Mouse (Mus musculus) R1 (cell line): ENCODE measurements around the gene Mvk.

ENCODE experiments used
- DNase-seq: peaks from one replicate; pipeline ENCODE4 v3.0.0-alpha.2; 2018; ENCODE audit warnings: low read depth, low spot score

The Mvk gene

DNA sequence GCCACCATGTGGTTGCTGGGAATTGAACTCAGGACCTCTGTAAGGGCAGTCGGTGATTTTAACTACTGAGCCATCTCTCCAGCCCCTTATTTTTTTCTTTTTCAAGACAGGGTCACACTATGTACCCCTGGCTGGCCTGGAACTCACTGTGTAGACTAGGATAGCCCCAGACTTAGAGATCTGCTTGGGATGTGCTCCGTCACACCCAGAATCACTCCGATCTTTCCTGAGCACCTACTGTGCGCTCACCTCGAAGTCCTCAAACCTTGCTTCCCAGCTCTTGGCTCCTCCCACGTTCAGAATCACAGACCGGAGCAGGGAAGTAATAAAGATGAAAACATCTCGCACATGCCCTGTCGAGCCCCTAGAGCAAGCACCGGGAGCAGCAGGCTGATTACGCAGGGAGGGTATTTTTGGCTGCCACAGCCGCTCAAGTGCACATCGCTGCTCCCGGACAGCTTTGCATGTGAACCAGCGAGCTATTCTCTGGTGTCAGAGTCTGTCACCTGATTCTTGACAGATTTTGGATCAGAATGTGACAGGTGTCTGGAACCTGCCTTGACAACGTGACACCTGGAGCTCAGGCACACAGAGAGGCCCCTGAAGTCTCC lies 13.0 kb downstream of the Mvk start:
- DNase-seq: peak; percentile 13

DNA sequence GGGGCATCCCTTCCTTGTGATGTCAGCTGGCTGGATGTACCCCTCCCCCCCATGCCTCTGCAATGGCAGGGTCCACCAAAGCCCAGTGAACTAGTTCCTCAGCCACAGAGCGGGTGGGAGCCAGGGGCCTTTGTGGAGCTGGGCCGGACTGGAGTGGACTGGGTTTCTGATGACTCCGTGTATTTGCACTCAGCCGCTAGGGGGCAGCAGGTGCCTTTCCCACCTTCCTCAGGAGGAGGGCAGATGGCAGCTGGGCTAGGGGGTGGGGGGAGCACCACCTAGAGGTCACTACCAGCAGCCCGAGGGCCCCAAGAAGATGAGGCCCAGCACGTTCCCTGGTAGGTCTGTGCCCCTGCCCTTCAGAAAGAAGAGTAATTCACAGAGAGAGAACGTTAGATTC lies 17.2 kb downstream of the Mvk start:
- DNase-seq: peak; percentile 82

- DNase-seq: peak; percentile 58
Observed at GRCm38 (mm10) chr5:114462067-114463040, 18.3 kb downstream of the Mvk start.

DNA sequence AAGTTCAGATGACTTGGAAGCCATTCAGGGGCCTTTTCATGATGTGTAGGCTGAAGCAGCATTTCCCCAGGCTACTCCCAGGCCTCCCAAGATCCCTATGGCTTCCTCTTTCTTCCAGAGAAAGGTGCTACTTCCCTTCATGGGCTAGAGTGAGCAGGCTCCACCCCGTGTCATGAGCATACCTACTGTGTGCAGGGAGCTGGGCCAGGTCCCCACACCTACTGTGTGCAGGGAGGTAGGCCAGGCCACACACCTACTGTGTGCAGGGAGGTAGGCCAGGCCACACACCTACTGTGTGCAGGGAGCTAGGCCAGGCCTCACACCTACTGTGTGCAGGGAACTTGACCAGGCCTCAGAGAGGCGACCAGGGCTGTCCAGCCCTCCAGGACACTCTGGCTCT lies 20.5 kb downstream of the Mvk start:
- no peak for DNase-seq

DNA sequence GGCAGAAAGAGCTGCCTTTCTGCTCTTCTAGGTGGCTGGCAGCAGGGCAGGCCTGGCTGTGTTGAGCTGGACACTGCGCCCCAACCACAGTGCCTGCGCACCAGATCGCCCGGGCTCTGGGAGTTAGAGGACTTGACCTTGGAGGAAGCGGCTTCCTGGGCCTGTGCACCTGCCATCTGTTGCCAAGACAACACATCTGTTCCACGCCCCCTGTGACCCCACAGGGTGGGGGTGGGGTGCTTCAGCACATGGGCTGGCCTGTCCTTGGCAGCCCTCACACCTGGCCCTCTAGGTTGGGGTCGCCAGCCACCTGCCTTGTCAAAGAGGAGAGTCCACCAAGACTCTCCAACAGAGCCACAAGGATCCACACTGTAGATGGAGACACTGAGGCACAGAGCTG lies 21.6 kb downstream of the Mvk start:
- DNase-seq: peak; percentile 70

DNA sequence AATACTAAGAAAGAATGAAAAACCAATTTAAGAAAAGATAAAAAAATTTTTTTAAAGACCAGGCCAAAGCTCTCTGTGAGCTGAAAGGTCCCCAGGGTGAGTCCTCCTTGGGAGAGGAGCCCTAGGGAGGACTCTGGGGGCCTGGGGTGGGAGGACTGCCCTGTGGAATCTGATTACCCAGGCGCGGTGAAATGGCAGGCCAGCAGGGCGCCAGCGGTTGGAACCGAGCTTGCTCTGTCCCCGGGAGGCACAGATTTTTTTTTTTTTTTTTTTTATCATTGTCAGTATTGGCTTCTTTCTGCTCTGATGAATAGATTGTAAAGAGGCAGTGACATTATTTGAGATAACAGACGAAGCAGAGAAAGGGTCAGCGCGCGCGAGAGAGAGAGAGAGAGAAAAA lies 22.9 kb downstream of the Mvk start:
- DNase-seq: no peak

- peak; percentile 78 for DNase-seq
Observed at GRCm38 (mm10) chr5:114467430-114467829, 23.4 kb downstream of the Mvk start.

DNA sequence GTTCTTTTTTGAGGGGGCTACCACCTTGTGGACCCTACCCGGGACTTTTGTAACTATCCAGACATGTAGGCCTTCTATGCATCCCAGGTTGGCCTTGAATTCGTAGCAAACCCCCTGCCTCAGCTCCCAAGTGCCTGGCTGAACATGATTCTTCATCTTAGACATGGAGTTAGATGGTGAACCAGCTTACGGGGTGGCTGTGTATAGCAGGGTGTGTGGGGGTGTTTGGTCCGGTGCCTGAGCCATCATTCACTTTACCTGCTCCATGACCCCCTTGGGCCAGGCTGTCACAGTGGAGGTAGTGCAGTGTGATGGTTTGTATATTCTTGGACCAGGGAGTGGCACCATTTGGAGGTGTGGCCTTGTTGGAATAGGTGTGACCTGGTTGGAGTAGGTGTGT lies 23.9 kb downstream of the Mvk start:
- DNase-seq: no peak

DNA sequence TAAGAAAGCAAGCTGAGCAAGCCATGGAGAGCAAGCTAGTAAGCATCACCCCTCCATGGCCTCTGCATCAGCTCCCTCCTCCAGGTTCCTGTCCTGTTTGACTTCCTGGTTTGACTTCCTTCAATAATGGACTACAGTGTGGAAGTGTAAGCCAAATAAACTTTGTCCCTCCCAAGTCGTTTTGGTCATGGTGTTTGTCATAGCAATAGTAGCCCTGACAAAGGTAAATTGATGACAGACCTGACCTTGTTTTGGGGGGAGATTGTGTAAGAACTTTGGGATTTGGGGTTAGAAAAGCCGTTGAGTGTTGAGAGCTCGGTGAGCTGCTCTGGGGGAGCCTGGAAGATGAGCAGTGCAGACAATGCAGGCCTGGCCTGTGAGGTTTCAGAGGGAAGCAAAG lies 26.3 kb downstream of the Mvk start:
- DNase-seq: no peak

DNA sequence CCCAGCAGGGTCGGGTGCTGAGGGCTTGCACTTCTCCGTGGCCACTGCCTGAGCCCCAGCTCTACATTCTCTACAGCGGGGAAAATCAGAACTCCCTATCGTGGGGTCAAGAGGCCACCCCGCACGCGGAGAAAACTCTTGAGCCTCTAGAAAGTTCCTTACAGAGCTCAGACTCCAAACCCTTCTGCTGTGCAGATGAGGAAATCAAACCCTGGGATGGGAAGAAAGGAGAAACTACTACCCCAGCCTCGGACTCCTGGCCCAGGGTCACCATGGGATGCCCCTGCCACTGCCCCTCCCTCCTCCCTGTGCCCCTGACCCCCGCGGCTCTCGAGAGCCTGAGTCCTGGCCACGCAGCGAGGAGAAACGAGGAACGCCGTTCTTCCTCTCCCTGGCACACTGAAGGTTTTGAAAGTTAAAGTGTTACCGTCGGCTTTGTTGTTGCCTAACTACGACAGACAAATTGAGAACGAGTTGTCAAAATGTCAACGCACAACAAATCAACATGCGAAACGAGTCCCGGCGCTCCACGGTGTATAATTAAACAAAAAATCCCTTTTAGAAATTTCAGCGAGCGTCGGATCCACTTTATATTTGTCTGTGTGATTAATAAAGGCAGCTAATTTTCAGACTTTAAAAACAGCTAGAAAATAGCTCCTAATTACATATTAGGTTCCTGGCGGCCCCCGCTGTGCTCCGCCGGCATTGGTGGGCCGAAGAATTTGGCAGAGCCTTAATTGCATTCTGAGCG lies 30.8 kb downstream of the Mvk start:
- no peak for DNase-seq

DNA sequence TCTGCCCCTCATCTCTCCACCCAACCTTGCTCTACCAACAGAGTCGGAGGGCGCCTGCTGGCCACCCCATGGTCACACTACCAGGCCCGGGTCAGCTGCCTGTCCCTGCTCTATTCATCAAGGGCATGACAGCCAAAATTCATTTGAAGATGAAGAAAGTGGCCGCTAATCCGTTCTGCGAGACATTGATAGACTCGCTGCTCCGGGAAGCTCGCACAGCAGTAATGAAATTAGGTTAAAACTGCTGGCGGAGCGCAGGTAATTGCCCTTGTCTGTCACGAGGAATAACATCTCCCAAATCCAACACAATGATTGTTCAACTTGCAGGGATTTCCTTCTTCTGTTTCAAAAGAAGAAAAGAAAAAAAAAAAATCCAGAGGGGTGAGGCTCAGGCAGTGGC lies 34.2 kb downstream of the Mvk start:
- DNase-seq: no peak

GRCm38 (mm10) chr5:114482587-114483011 lies 38.5 kb downstream of the Mvk start:
- DNase-seq: peak; percentile 47

DNA sequence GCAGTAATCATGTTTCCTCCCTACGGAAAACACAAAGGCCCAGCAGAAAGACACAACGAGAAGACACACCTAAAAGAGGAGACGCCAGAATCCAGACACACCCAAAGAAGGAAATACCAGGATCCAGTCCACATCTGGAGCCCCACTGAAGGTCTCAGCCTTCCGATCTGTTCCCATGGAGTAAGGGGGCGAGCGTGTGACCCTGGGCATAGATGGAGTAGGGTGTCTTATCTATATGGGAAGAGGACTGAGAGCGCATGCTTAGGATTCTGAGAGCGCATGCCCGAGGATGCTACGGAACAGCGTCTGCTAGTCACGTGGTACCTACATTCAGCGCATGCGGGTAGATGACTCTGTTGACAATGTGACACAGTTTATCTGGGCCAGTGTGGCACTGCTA lies 41.6 kb downstream of the Mvk start:
- DNase-seq: peak; percentile 91

DNA sequence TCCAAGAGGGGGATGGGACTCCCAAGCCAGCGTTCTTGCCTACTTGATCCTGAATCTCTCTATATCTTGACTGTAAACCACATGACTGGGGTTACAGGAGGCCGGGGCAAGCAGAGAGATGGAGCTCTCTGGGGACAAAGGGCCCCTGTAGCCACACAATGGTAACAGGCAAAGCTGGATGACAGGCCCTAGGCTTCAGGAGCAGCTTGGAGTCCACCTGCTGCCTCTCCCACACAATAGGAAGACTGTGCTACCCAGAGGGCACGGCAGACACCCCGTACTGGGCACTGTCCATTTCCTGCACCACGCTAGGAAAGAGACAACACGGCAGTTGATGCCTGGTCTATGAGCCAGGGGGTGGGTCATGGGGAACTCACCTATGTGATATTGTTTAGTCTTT lies 45.5 kb downstream of the Mvk start:
- DNase-seq: no peak

DNA sequence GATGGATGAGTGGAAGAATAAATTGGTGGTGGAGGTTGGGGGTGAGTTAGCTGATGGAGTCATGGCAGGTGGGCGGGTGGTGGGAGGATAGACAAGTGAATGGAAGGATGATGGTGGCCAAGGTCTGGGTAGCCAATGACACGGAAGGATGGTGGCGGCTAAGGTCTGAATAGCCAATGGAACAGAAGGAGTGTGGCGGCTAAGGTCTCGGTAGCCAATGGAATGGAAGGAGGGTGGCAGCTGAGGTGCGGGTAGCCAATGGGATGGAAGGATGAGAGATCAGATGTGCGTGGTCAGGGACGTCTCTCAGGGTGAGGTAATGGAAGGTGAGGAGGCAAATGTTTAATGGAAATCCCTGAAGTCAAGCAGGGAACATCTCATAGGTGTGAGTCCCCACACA lies 46.2 kb downstream of the Mvk start:
- DNase-seq: peak; percentile 84

- DNase-seq: peak; percentile 69
Observed at GRCm38 (mm10) chr5:114494761-114495160, 50.7 kb downstream of the Mvk start.

GRCm38 (mm10) chr5:114501252-114501651 lies 57.2 kb downstream of the Mvk start:
- peak; percentile 24 for DNase-seq

DNA sequence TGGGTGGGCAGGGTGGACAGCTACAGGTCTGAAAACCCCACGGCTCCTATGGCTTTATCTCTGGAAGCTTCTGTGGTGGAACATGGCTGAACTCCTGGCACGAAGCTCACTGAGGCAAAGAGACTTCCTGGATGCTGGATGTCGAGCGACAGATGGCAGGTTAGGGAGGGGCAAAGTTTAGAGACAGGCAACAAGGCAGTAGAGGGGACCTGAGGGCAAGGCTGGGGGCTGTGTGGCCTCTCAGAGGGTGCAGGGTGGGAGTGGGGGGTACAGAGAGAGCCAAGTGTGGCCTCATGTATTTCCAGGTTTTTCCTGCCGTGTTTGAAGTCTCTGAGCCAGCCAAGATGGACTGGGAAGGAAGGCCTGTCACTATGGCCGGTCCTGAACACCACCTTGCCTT lies 60.8 kb downstream of the Mvk start:
- no peak for DNase-seq

- no peak for DNase-seq
Observed at GRCm38 (mm10) chr5:114505260-114506085, 61.4 kb downstream of the Mvk start.

GRCm38 (mm10) chr5:114507394-114507793 lies 63.3 kb downstream of the Mvk start:
- DNase-seq: no peak

DNA sequence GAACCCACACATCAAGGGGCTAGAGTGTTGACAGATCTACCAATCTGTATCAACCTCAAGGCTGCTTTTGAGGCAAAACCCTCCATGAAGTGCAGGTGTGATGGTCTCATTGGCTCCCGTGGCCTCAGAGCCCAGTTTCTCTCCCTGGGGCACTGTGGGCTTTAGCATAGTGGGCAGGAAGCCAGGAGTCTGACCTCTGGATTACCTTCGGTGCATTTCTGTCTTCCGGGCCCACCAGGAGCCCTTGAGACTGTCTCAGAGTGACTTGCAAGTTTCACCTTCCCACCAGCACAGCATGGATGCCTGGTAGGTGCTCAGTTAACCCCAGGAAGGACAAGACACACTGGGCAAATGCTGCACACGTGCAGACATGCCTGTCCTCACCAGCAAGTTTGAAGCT lies 63.9 kb downstream of the Mvk start:
- peak; percentile 67 for DNase-seq
